Mouse (Mus musculus) erythroblast, embryonic 14.5 days (primary cell): Measurements from ENCODE around the gene Ttc29.

Experiments
- GATA1 ChIP-seq: IDR thresholded peaks from 2 replicates; pipeline ENCODE4 v1.6.1; 2012; ENCODE audit warnings: low read length, inconsistent platforms, mixed read lengths
- TAL1 ChIP-seq: IDR thresholded peaks from 3 replicates; pipeline ENCODE4 v1.6.1; 2012; ENCODE audit warnings: low read length, inconsistent platforms, mixed read lengths

GRCm38 (mm10) chr8:78232870-78233707 lies 20.0 kb downstream of the Ttc29 start:
- TF ChIP-seq GATA1 (no peak), TAL1 (no peak)
